In the genomic region with DNA sequence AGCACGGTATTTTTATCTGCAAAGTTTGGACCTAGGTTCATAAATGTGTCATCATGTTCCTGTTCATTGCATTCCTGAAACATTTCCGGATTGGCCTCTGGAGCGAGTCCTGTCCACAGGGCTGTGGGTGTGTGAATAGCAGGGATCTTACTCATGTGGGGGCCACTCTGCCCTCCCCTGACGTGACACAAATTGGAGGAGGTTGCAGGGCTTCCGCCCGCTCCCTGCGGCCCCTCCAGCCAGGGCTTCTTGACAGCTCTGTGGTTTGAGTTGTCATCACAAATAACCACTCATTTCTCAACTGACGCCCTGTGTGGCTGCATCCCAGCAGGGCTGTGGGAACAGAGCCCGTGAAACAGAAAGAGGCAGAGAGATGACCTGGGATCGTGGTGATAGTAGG, we compare ENCODE assay signal across 10 mouse cellular contexts.
DNase-seq lines count a peak whose midpoint lies in the region; ATAC-seq and TF ChIP-seq lines count a peak whose summit lies in the region.
"Had no signal": no experiment of that assay in that cellular context is flagged by ENCODE, and none has a peak within 500 bp of the region (broad histone marks: within the 10 kb centered on the region; RNA-seq: fewer than 3 reads in every experiment).

No protein-coding gene starts in this region.

- no peak overlapping the region for H3K4me3 ChIP-seq in heart, embryonic 12.5 days
- H3K4me3 ChIP-seq in C2C12 (ENCODE audit: insufficient read depth, poor library complexity, severe bottlenecking), result no peak overlapping the region
- H3K4me3 ChIP-seq in heart, embryonic 16.5 days (ENCODE audit: low read length), result no peak overlapping the region
- H3K4me3 ChIP-seq in liver, embryonic 16.5 days (ENCODE audit: low read depth, low read length), result no peak overlapping the region
- H3K4me3 ChIP-seq: stomach, embryonic 15.5 days had no signal

- H3ac ChIP-seq in C2C12 (ENCODE audit: control insufficient read depth, insufficient read length, low read depth), result no peak overlapping the region

- H3K9me3 ChIP-seq in heart, embryonic 12.5 days (replicated peaks), result no peaks in the 10 kb centered on the region
- no peaks in the 10 kb centered on the region for H3K9me3 ChIP-seq in heart, embryonic 16.5 days (replicated peaks; ENCODE audit: control insufficient read depth, low read length)
- no peaks in the 10 kb centered on the region for H3K9me3 ChIP-seq in liver, embryonic 16.5 days (replicated peaks; ENCODE audit: control insufficient read depth, low read length)
- H3K9me3 ChIP-seq: stomach, embryonic 15.5 days had no signal

- WGBS in heart, embryonic 12.5 days, result 57% methylated on average over 10 of the region's 10 CpGs
- 39% methylated on average over 10 of the region's 10 CpGs for WGBS in heart, embryonic 16.5 days
- WGBS in liver, embryonic 16.5 days (ENCODE audit: insufficient replicate concordance), result 12% methylated on average over 10 of the region's 10 CpGs

- H3K9ac ChIP-seq in heart, embryonic 12.5 days, result no peak overlapping the region
- H3K9ac ChIP-seq in heart, embryonic 16.5 days (ENCODE audit: low read length), result no peak overlapping the region
- H3K9ac ChIP-seq in liver, embryonic 16.5 days (ENCODE audit: low read depth, low read length), result no peak overlapping the region
- H3K9ac ChIP-seq: stomach, embryonic 15.5 days had no signal

- no peaks in the 10 kb centered on the region for H3K36me3 ChIP-seq in heart, embryonic 12.5 days
- H3K36me3 ChIP-seq in C2C12 (ENCODE audit: control insufficient read depth, insufficient read depth), result no peaks in the 10 kb centered on the region
- H3K36me3 ChIP-seq in heart, embryonic 16.5 days (ENCODE audit: control insufficient read depth, insufficient read depth), result no peaks in the 10 kb centered on the region
- no peaks in the 10 kb centered on the region for H3K36me3 ChIP-seq in liver, embryonic 16.5 days (ENCODE audit: control insufficient read depth, insufficient read depth)
- H3K36me3 ChIP-seq: stomach, embryonic 15.5 days had no signal

- ATAC-seq in heart, embryonic 12.5 days (ENCODE audit: insufficient number of reproducible peaks, low FRiP score), result no peak
- peak; percentile 55; the same call in 1 of the 2 replicates for ATAC-seq in heart, embryonic 16.5 days (replicated peaks; ENCODE audit: extremely low read depth, insufficient read depth, low FRiP score)
- peak; percentile 21; the same call in 1 of the 2 replicates for ATAC-seq in liver, embryonic 16.5 days (ENCODE audit: low read depth)

- 0 out of 2 replicates have a peak, but pooled peaks cover 3% of the 10 kb centered on the region for H3K27me3 ChIP-seq in heart, embryonic 12.5 days (replicated peaks)
- no peaks in the 10 kb centered on the region for H3K27me3 ChIP-seq in C2C12 (ENCODE audit: control insufficient read depth, insufficient read depth, insufficient read length)
- H3K27me3 ChIP-seq in heart, embryonic 16.5 days (ENCODE audit: control insufficient read depth, insufficient read depth, low read length), result peaks cover 3% of the 10 kb centered on the region; the same call in 1 of the 2 replicates
- H3K27me3 ChIP-seq in liver, embryonic 16.5 days (ENCODE audit: control insufficient read depth, insufficient read depth, low read depth, low read length), result no peaks in the 10 kb centered on the region
- H3K27me3 ChIP-seq: CH12.LX; stomach, embryonic 15.5 days had no signal

- no peaks in the 10 kb centered on the region for H3K79me3 ChIP-seq in C2C12 (ENCODE audit: low read depth)

- no peak overlapping the region for H3K27ac ChIP-seq in heart, embryonic 12.5 days (ENCODE audit: poor library complexity, severe bottlenecking)
- no peak overlapping the region for H3K27ac ChIP-seq in heart, embryonic 16.5 days (ENCODE audit: low read length)
- no peak overlapping the region for H3K27ac ChIP-seq in liver, embryonic 16.5 days (ENCODE audit: low read length)
- H3K27ac ChIP-seq: stomach, embryonic 15.5 days had no signal

- TF ChIP-seq CTCF in C2C12 (IDR thresholded peaks at IDR 0.05; ENCODE audit: control insufficient read depth, insufficient read depth, insufficient read length), result no peak

- peaks cover 10% of the 10 kb centered on the region; the same call in 1 of the 2 replicates for H3K4me1 ChIP-seq in heart, embryonic 12.5 days (replicated peaks)
- H3K4me1 ChIP-seq in heart, embryonic 16.5 days (ENCODE audit: control insufficient read depth, insufficient read depth, low read length), result no peaks in the 10 kb centered on the region
- H3K4me1 ChIP-seq in liver, embryonic 16.5 days (ENCODE audit: control insufficient read depth, low read depth, low read length), result no peaks in the 10 kb centered on the region

- H3K79me2 ChIP-seq in C2C12 (ENCODE audit: control insufficient read depth, insufficient read depth), result no peaks in the 10 kb centered on the region

- H3K4me2 ChIP-seq in heart, embryonic 12.5 days, result no peak overlapping the region
- H3K4me2 ChIP-seq in heart, embryonic 16.5 days (ENCODE audit: low read depth, low read length), result no peak overlapping the region
- H3K4me2 ChIP-seq in liver, embryonic 16.5 days (ENCODE audit: low read depth, low read length), result no peak overlapping the region
- H3K4me2 ChIP-seq: stomach, embryonic 15.5 days had no signal

- peak; percentile 93 for DNase-seq in heart, adult 11 months
- DNase-seq in frontal cortex, postnatal 25 days (ENCODE audit: low spot score in 2 of 2), result no peak
- no peak for DNase-seq in yolk sac, embryonic 10.5 days (ENCODE audit: low spot score)
- no peak for DNase-seq in neural tube, embryonic 10.5 days (ENCODE audit: extremely low spot score, low spot score)

TF ChIP-seq in C2C12, 6 proteins besides CTCF, POLR2A, EP300 and RAD21:
- TF ChIP-seq MYOG (IDR thresholded peaks at IDR 0.05; ENCODE audit: control insufficient read depth, extremely low read depth, insufficient read length) (no peak), MAX (IDR thresholded peaks at IDR 0.05) (peak; percentile 24), CEBPB (IDR thresholded peaks at IDR 0.05; ENCODE audit: low read depth) (no peak), USF1 (IDR thresholded peaks at IDR 0.05; ENCODE audit: low read depth) (no peak), MYOD1 (IDR thresholded peaks at IDR 0.05; ENCODE audit: control insufficient read depth, insufficient read length, low read depth) (no peak), FOSL1 (IDR thresholded peaks at IDR 0.05; ENCODE audit: insufficient read depth, low read length, poor library complexity, severe bottlenecking) (peak; percentile 51)
